Mouse (Mus musculus) liver, embryonic 14.5 days (tissue): ENCODE data around the gene Kcna2.

Experiments
- CTCF ChIP-seq: IDR thresholded peaks from 2 replicates; pipeline ENCODE4 v1.5.1; 2016; ENCODE audit warnings: antibody characterized with exemption, low read depth, control low read depth
- EP300 ChIP-seq: IDR thresholded peaks from 2 replicates; pipeline ENCODE4 v1.6.1; 2016; ENCODE audit warnings: antibody characterized with exemption, low read depth

- TF ChIP-seq CTCF = peak; percentile 85
- no peak for TF ChIP-seq EP300
Observed at GRCm38 (mm10) chr3:107094028-107094427, 6.9 kb upstream of the Kcna2 start.
